Mouse (Mus musculus) lung, adult 2 months (tissue): ENCODE results near the gene Ubd.

Experiments used
- CTCF ChIP-seq: fragments of 200-500 bp; IDR thresholded peaks from 2 replicates; pipeline ENCODE4 v1.5.1; 2011; ENCODE audit warnings: mild to moderate bottlenecking, low read length, control low read depth; ENCODE audit not compliant: insufficient read depth
- POLR2A ChIP-seq: fragments of 200-500 bp; IDR thresholded peaks from 2 replicates; pipeline ENCODE4 v1.6.1; 2011; ENCODE audit warnings: low read depth, mild to moderate bottlenecking, control low read depth, low read length, borderline replicate concordance; ENCODE audit errors: extremely low read depth

GRCm38 (mm10) chr17:37190711-37191110 lies 3.0 kb upstream of the Ubd start:
- no peak for TF ChIP-seq POLR2A
- TF ChIP-seq CTCF = no peak
